Mouse (Mus musculus): ENCODE measurements at regions not wholly inside any gene's neighbourhood (a gene's known extent, or its start where the extent isn't known, plus 50 kb on each side); places are given as distances from the start of the nearest gene placed in this dataset.

DNA sequence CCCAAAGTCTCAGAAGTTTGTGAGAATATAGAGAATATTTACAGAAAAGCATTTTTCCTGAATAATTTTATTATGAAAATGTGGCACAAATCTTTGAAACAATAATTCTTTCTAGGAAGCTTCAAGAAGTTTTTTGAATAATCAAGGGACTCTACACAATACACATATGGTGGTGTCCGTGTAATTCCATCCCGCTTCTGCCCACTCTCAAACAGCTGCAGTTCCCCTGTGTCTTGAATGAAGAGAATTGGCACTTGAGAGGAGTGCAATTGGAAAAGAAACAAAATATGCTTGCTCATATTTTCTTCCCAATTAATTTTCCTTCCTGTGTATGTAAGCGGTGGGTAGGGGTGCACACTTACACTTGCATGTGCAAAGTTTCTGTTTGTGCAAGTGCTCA, 805.7 kb upstream of the Tbl1xr1 start:
- Histone ChIP-seq H3K36me3 (replicated peaks in 1 of 2; ENCODE audit: control insufficient read depth in 1 of 2, insufficient read depth in 1 of 2, low read length in 1 of 2) (no peaks in the 10 kb centered on the region), H3K27ac (ENCODE audit: insufficient read depth, low read depth) (no peak overlapping the region), H3K4me1 (ENCODE audit: control insufficient read depth in 1 of 2, insufficient read depth in 2 of 2) (no peaks in the 10 kb centered on the region), H3K79me2 (replicated peaks; ENCODE audit: control insufficient read depth, extremely low read depth, insufficient read depth, poor library complexity, severe bottlenecking) (no peaks in the 10 kb centered on the region), H3K9me3 (replicated peaks; ENCODE audit: low read length) (no peaks in the 10 kb centered on the region), H3K27me3 (replicated peaks) (no peaks in the 10 kb centered on the region), H3K9ac (ENCODE audit: insufficient read depth, low read depth) (no peak overlapping the region), H3K4me2 (ENCODE audit: insufficient read depth, low read depth, poor library complexity, severe bottlenecking) (no peak overlapping the region), H3K4me3 (replicated peaks in 1 of 3; ENCODE audit: low read depth in 2 of 3, low read length in 2 of 3, poor library complexity in 1 of 3) (no peak overlapping the region)
- TF ChIP-seq RCOR1 (conservative IDR thresholded peaks at IDR 0.05; ENCODE audit: low read depth, low read length), result no peak
- TF ChIP-seq NELFE (IDR thresholded peaks at IDR 0.05; ENCODE audit: low read depth, low read length), result no peak
- TF ChIP-seq MAFK (IDR thresholded peaks at IDR 0.05; ENCODE audit: insufficient replicate concordance, low read length), result no peak
- no peak for TF ChIP-seq MEF2A (IDR thresholded peaks at IDR 0.05; ENCODE audit: borderline replicate concordance, low read depth, low read length)
- TF ChIP-seq JUND (conservative IDR thresholded peaks at IDR 0.05; ENCODE audit: low read depth, low read length), result no peak
- TF ChIP-seq RAD21 (IDR thresholded peaks at IDR 0.05; ENCODE audit: low read depth, low read length), result no peak
- no peak for TF ChIP-seq ZNF384 (IDR thresholded peaks at IDR 0.05; ENCODE audit: low read depth, low read length)
- TF ChIP-seq MYC (IDR thresholded peaks at IDR 0.05; ENCODE audit: low read depth, low read length), result no peak
- TF ChIP-seq ETS1 (conservative IDR thresholded peaks at IDR 0.05; ENCODE audit: low read depth, low read length), result no peak
- TF ChIP-seq ZKSCAN1 (IDR thresholded peaks at IDR 0.05; ENCODE audit: borderline replicate concordance, low read depth, low read length), result no peak
- no peak for TF ChIP-seq EP300 (IDR thresholded peaks at IDR 0.05; ENCODE audit: low read length)
- no peak for TF ChIP-seq CTCF (conservative IDR thresholded peaks at IDR 0.05 in 1 of 2, IDR thresholded peaks at IDR 0.05 in 1 of 2; ENCODE audit: low read depth in 2 of 2, low read length in 2 of 2)
- no peak for TF ChIP-seq NRF1 (IDR thresholded peaks at IDR 0.05; ENCODE audit: low read depth, low read length)
- no peak for TF ChIP-seq CHD2 (IDR thresholded peaks at IDR 0.05; ENCODE audit: low read length)
- no peak for TF ChIP-seq USF2 (conservative IDR thresholded peaks at IDR 0.05; ENCODE audit: low read depth, low read length)
- no peak for TF ChIP-seq E2F4 (IDR thresholded peaks at IDR 0.05; ENCODE audit: insufficient replicate concordance, low read depth, low read length)
- TF ChIP-seq PAX5 (IDR thresholded peaks at IDR 0.05; ENCODE audit: low read length), result no peak
- in situ Hi-C loops (cut with MboI; ENCODE audit: low pct_ligation_motif_present, low pct_unique_long_range_greater_than_20kb, low sequenced_read_pairs), result no loop called here
- dilution Hi-C loops (cut with MboI; ENCODE audit: extremely low pct_ligation_motif_present, extremely low pct_unique_long_range_greater_than_20kb, low sequenced_read_pairs), result no loop called here
- no peak for DNase-seq (ENCODE audit: extremely low read depth)

- dilution Hi-C loops (cut with MboI; ENCODE audit: extremely low pct_ligation_motif_present, extremely low pct_unique_long_range_greater_than_20kb, low sequenced_read_pairs), result no loop called here
Measured at GRCm38 (mm10) chr3:21272219-21272618, 804.2 kb upstream of the Tbl1xr1 start.

More at GRCm38 (mm10) chr3:21272219-21272618, 804.2 kb upstream of the Tbl1xr1 start:
- Histone ChIP-seq H3K4me1 (ENCODE audit: control insufficient read depth in 1 of 2, insufficient read depth in 2 of 2) (no peaks in the 10 kb centered on the region), H3K4me2 (ENCODE audit: insufficient read depth, low read depth, poor library complexity, severe bottlenecking) (no peak overlapping the region), H3K9ac (ENCODE audit: insufficient read depth, low read depth) (no peak overlapping the region), H3K79me2 (replicated peaks; ENCODE audit: control insufficient read depth, extremely low read depth, insufficient read depth, poor library complexity, severe bottlenecking) (no peaks in the 10 kb centered on the region), H3K27me3 (replicated peaks) (no peaks in the 10 kb centered on the region), H3K27ac (ENCODE audit: insufficient read depth, low read depth) (no peak overlapping the region), H3K9me3 (replicated peaks; ENCODE audit: low read length) (no peaks in the 10 kb centered on the region), H3K4me3 (replicated peaks in 1 of 3; ENCODE audit: low read depth in 2 of 3, low read length in 2 of 3, poor library complexity in 1 of 3) (no peak overlapping the region), H3K36me3 (replicated peaks in 1 of 2; ENCODE audit: control insufficient read depth in 1 of 2, insufficient read depth in 1 of 2, low read length in 1 of 2) (no peaks in the 10 kb centered on the region)
- no peak for DNase-seq (ENCODE audit: extremely low read depth)
- TF ChIP-seq USF1 (IDR thresholded peaks at IDR 0.05; ENCODE audit: low read depth, low read length) (no peak), ZKSCAN1 (IDR thresholded peaks at IDR 0.05; ENCODE audit: borderline replicate concordance, low read depth, low read length) (no peak), ZMIZ1 (IDR thresholded peaks at IDR 0.05; ENCODE audit: low read depth, low read length) (no peak), USF2 (conservative IDR thresholded peaks at IDR 0.05; ENCODE audit: low read depth, low read length) (no peak), POLR2A (IDR thresholded peaks at IDR 0.05; ENCODE audit: low read depth, low read length) (no peak), IRF4 (IDR thresholded peaks at IDR 0.05; ENCODE audit: low read depth, low read length) (no peak), E2F4 (IDR thresholded peaks at IDR 0.05; ENCODE audit: insufficient replicate concordance, low read depth, low read length) (no peak), SMC3 (IDR thresholded peaks at IDR 0.05; ENCODE audit: low read depth, low read length) (no peak), MAZ (IDR thresholded peaks at IDR 0.05; ENCODE audit: low read depth, low read length) (no peak), SIN3A (IDR thresholded peaks at IDR 0.05; ENCODE audit: low read length) (no peak), JUND (conservative IDR thresholded peaks at IDR 0.05; ENCODE audit: low read depth, low read length) (no peak), CHD1 (IDR thresholded peaks at IDR 0.05; ENCODE audit: low read depth, low read length) (no peak), ZC3H11A (IDR thresholded peaks at IDR 0.05; ENCODE audit: low read depth, low read length) (no peak), JUN (IDR thresholded peaks at IDR 0.05; ENCODE audit: insufficient read depth, low read depth, low read length) (no peak)
- in situ Hi-C loops (cut with MboI; ENCODE audit: low pct_ligation_motif_present, low pct_unique_long_range_greater_than_20kb, low sequenced_read_pairs), result no loop called here

Measured in CH12.LX (cell line).